Mouse (Mus musculus): ENCODE results near the gene Gm20388.
"Not testable (repeated sequence)": the region's sequence is repeated elsewhere in the genome, so short reads cannot be mapped to it uniquely, and the experiment has no call there.

Gene Gm20388

GRCm38 (mm10) chr8:122616181-122616905, 2705.7 kb downstream of the Gm20388 start:
- DNase-seq (ENCODE audit: low spot score), result peak; percentile 67

- DNase-seq (ENCODE audit: low spot score), result peak; percentile 81
Observed at GRCm38 (mm10) chr8:122617947-122618546, 2707.4 kb downstream of the Gm20388 start.

GRCm38 (mm10) chr8:122618660-122619378, 2708.2 kb downstream of the Gm20388 start:
- DNase-seq (ENCODE audit: low spot score), result no peak

GRCm38 (mm10) chr8:122620446-122620845, 2709.8 kb downstream of the Gm20388 start:
- DNase-seq (ENCODE audit: low spot score), result no peak

- no peak for DNase-seq (ENCODE audit: low spot score)
Observed at GRCm38 (mm10) chr8:122622727-122623126, 2712.1 kb downstream of the Gm20388 start, which contains the start of gene Pabpn1l. Pabpn1l (minus strand) TSS chr8:122622739.

- no peak for DNase-seq (ENCODE audit: low spot score)
Observed at GRCm38 (mm10) chr8:122623844-122624642, 2713.4 kb downstream of the Gm20388 start.

GRCm38 (mm10) chr8:122624653-122625052, 2714.0 kb downstream of the Gm20388 start:
- no peak for DNase-seq (ENCODE audit: low spot score)

GRCm38 (mm10) chr8:122625811-122626210, 2715.2 kb downstream of the Gm20388 start:
- no peak for DNase-seq (ENCODE audit: low spot score)

- no peak for DNase-seq (ENCODE audit: low spot score)
Observed at GRCm38 (mm10) chr8:122626896-122627295, 2716.3 kb downstream of the Gm20388 start.

GRCm38 (mm10) chr8:122629388-122629787, 2718.7 kb downstream of the Gm20388 start:
- no peak for DNase-seq (ENCODE audit: low spot score)

GRCm38 (mm10) chr8:122630696-122631095, 2720.1 kb downstream of the Gm20388 start:
- DNase-seq (ENCODE audit: low spot score), result no peak

GRCm38 (mm10) chr8:122632134-122632533, 2721.5 kb downstream of the Gm20388 start:
- not testable (repeated sequence) for DNase-seq (ENCODE audit: low spot score)

- DNase-seq (ENCODE audit: low spot score), result no peak
Observed at GRCm38 (mm10) chr8:122633205-122633604, 2722.6 kb downstream of the Gm20388 start.

- DNase-seq (ENCODE audit: low spot score), result no peak
Observed at GRCm38 (mm10) chr8:122635878-122636802, 2725.5 kb downstream of the Gm20388 start.

GRCm38 (mm10) chr8:122636803-122637175, 2726.1 kb downstream of the Gm20388 start:
- DNase-seq (ENCODE audit: low spot score), result no peak

GRCm38 (mm10) chr8:122637230-122637629, 2726.6 kb downstream of the Gm20388 start:
- no peak for DNase-seq (ENCODE audit: low spot score)

GRCm38 (mm10) chr8:122638601-122639000, 2728.0 kb downstream of the Gm20388 start:
- no peak for DNase-seq (ENCODE audit: low spot score)

GRCm38 (mm10) chr8:122639521-122640248, 2729.0 kb downstream of the Gm20388 start:
- DNase-seq (ENCODE audit: low spot score), result peak; percentile 48

- DNase-seq (ENCODE audit: low spot score), result no peak
Observed at GRCm38 (mm10) chr8:122640825-122641224, 2730.2 kb downstream of the Gm20388 start.

- no peak for DNase-seq (ENCODE audit: low spot score)
Observed at GRCm38 (mm10) chr8:122641406-122641805, 2730.8 kb downstream of the Gm20388 start.

Data from MN1 (cell line).